Mouse (Mus musculus): ENCODE measurements around the gene Taf4.
A peak's percentile ranks its signal among the peaks of the same experiment; 100 is the strongest.

DNA sequence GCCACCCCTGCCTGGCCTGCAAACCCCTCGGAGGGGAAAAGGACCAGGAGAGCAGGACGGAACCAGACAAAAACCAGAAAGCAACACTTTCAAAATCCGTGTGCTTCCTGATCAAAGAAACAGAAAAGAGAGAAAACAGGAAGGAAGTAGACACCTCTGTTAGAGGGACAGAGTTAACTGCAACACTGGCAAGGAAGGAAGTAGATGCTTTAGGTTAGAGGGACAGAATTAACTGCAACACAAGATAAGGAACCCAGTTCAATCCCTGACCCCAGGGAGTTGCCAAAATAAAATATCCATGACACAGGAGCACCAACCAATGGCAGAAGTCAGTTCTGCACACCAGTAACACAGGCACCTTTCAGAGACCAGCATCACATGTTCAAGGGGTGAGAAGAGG is 42.3 kb downstream of the Taf4 start:
- no peak for TF ChIP-seq CTCF (IDR thresholded peaks at IDR 0.05 in 2 of 3, conservative IDR thresholded peaks at IDR 0.05 in 1 of 3; ENCODE audit: control insufficient read depth in 1 of 3, insufficient read depth in 1 of 3, low read depth in 2 of 3, low read length in 3 of 3, poor library complexity in 1 of 3, severe bottlenecking in 1 of 3)
- TF ChIP-seq CHD2 (IDR thresholded peaks at IDR 0.05; ENCODE audit: low read length): no peak
- TF ChIP-seq POLR2A (IDR thresholded peaks at IDR 0.05; ENCODE audit: control insufficient read depth in 1 of 2, insufficient read depth in 1 of 2, low read depth in 1 of 2, low read length in 2 of 2, poor library complexity in 1 of 2): no peak
- TF ChIP-seq RCOR1 (IDR thresholded peaks at IDR 0.05; ENCODE audit: low read depth, low read length): no peak
- TF ChIP-seq ZC3H11A (IDR thresholded peaks at IDR 0.05; ENCODE audit: low read depth, low read length): no peak
- TF ChIP-seq USF2 (IDR thresholded peaks at IDR 0.05; ENCODE audit: borderline replicate concordance in 1 of 2, insufficient read depth in 1 of 2, low read depth in 1 of 2, low read length in 2 of 2): no peak
- no peak for TF ChIP-seq SMC3 (IDR thresholded peaks at IDR 0.05; ENCODE audit: low read depth, low read length)
- TF ChIP-seq POLR2AphosphoS2 (IDR thresholded peaks at IDR 0.05; ENCODE audit: low read length): no peak
- TF ChIP-seq KAT2A (conservative IDR thresholded peaks at IDR 0.05; ENCODE audit: low read depth, low read length): no peak
- TF ChIP-seq SIN3A (IDR thresholded peaks at IDR 0.05; ENCODE audit: low read length): peak; percentile 49; the same call in 1 of the 2 replicates
